Mouse (Mus musculus): Measurements from ENCODE around the gene Lyrm7.

GRCm38 (mm10) chr11:54778131-54778844 is 82.4 kb downstream of the Lyrm7 start:
- no peak for TF ChIP-seq CTCF (IDR thresholded peaks at IDR 0.05)
- TF ChIP-seq EP300 (IDR thresholded peaks at IDR 0.05; ENCODE audit: insufficient read depth, low read depth, low read length): no peak
